Mouse (Mus musculus): ENCODE measurements around the gene Osbpl2.
A peak's percentile ranks its signal among the peaks of the same experiment; 100 is the strongest.

The Osbpl2 gene

GRCm38 (mm10) chr2:180105441-180106190 lies 13.5 kb upstream of the Osbpl2 start:
- DNase-seq (ENCODE audit: low spot score) = no peak

- no peak for DNase-seq (ENCODE audit: low spot score)
Measured at GRCm38 (mm10) chr2:180107081-180107480, 12.0 kb upstream of the Osbpl2 start.

DNA sequence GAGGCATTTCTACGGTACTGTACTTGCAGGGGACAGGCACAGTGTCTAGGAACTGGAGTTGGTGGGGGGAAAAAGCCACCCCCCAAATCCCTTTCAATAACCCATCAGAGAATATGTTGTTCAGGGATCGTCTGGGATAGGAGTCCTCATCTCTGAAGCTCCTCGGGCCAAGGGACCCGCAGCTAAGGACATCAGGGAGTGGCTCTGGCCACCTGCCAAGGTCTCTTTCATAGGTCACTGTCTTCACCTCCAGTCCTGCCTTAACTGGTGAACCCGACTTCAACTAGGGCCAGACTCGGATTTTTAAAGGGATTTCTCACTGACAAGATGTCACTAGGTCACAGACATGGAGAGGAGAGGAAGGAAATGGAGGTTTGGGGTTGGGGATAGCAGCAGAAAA lies 10.8 kb upstream of the Osbpl2 start:
- DNase-seq (ENCODE audit: low spot score) = no peak

DNA sequence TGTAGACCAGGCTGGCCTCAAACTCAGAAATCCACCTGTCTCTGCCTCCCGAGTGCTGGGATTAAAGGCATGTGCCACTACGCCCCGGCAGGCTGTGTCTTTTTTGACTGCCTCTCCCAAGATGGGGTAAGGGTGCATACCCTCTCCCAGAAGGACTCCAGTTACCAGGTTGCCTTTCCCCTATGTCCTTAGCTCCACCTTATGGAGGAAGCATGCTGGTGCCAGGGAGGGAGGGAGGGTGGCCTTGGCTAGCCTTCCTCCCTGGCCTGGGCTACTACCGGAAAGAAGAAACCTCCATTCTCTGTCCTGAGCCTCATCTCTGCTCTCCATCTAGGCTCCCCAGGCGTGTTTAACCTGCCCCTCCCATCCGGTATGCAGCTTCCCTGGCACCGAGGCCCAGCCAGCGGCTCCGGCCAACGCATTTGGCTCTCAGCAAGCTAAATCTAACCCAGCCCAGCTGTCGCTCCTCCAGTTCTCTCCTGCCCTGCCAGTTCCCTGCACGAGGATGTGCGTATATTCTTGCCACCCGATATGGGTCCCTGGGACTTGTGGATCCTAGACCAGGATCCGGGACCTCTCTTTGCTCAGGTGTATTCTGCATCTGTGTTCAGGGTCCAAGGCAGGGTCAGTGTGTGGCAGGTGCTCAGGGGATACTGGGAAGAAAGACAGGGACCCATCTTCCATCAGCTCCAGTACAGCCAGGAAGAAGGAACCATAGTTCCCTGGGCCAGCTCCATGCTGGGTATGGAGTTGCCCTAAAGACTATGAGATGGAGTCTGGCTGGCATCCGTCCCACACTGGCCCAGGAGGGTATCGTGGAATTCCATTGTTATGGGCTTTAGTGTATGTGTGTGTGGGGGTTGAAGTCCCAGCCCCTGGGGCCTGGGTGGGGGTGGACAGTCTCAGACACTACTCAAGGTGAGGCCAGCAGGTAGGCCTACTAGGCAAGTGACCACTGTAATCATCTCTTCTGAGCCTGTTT lies 4.9 kb upstream of the Osbpl2 start:
- DNase-seq (ENCODE audit: low spot score) = peak; percentile 82

DNA sequence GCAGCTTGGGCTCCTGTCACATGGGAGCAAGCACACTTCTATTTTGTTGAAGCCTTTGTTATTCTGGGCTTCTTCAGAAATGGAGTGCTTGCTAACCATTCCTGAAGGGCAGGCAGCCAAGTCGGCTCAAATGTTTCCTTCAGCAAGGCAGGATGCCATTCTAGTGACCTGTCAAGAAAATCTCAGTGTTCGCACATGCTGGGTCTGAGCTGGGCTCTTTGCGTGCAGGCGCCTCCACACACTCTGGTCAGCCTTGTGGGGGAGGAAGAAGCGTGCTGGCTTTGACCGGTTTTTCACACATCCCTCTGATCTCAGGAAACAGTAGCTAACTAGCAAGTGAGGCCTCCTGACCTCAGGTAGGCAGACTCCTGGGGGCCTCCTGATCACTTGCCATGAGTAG lies 3.8 kb upstream of the Osbpl2 start:
- DNase-seq (ENCODE audit: low spot score) = peak; percentile 81

DNA sequence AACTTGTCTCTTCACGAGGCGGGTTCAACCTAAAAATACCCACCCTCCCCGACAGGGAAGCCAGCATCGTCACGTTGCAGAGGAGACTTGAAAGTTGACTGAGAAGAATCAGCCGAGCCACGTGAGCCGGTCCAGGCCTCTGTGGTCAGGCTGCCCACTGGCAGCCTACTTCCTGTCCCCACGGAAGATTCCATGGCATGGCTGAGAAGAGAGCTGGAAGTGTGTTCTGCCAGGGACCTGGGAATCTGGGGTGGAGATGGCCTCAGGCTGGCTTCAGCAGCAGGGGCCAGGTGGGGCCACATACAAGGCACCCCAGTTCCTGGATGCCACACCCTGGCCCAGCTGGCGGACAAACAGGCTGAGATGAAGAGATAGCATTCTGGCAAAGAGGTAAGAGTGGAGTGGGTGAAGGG lies 3.0 kb upstream of the Osbpl2 start:
- peak; percentile 82 for DNase-seq (ENCODE audit: low spot score)

DNA sequence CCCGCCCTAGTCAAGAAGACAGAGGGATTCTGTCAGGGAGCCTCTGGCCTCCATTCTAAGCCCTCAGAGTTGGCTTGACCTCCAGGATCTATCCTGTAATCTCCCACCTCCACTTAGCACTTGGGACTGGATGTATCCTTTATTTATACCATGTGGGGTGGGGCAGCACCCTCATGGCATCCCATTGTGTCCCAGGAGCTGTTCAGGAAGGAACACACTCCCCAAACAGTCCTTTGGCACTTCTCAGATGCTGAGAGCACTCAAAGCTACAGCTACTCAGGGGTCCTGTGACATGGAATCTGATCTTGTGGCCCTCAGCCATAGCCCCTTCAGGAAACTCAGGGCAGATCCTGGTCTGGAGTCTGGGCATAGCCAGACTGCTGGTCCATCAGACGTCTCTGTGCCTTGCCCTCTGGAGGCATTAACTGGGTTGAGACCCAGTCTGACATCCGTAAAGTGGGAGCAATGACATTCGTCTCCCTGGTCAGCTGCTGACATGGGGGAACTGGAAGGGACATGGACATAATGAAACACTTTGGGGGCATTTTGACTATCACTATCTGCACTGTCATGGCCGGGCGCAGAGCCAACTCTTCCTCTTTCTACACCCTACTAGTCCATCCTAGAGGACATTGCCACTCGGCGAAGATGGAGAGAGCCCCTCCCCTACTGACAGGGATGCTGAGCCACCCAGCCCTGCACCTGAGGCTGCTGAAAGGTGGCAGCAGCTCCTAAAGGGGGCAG lies 2.2 kb upstream of the Osbpl2 start:
- no peak for DNase-seq (ENCODE audit: low spot score)

GRCm38 (mm10) chr2:180117485-180118194 lies 1.5 kb upstream of the Osbpl2 start:
- DNase-seq (ENCODE audit: low spot score) = peak; percentile 33

DNA sequence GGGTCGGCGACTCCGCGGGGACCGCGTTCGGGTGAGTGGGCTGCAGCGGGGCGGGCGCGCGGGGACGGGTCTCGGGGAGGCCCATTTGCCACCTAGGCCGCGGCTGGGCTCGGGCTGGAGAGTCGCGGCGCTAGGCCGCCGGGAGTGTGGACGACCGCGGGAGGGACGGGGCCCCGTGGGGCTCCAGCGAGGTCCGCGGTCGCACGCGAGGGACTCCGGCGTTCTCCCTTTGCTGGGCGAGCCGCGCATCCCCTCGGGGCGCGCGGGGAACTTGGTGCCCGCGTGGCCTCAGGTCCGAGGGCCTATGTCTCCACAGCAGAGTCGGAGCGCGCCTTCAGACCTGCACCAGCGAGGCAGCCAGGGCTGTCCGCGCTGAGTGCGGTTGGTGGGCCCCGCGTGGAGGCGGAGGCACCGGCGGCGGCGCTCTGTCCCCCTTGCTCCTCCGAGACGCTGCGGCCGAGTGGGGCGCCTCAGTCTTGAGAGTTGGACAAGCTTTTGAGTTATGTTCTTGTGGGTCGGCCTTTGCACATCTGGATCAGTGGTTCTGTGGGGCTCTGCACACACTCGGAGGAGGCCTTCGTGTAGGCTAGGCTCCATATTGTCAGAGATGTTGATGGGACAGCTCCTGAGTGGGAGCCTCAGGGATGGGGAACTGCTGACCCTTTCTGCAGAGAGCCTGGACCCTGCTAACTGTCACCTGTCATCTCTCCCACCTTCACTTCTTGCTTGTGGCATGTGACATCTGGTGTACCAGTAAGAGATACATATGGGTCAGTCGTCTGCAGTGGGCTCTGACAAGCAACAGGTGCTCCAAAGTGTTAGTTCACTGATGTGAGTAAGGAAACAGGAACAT lies 559 bp downstream of the Osbpl2 start:
- DNase-seq (ENCODE audit: low spot score) = peak; percentile 29

- DNase-seq (ENCODE audit: low spot score) = no peak
Measured at GRCm38 (mm10) chr2:180120292-180120761, 1.2 kb downstream of the Osbpl2 start.

DNA sequence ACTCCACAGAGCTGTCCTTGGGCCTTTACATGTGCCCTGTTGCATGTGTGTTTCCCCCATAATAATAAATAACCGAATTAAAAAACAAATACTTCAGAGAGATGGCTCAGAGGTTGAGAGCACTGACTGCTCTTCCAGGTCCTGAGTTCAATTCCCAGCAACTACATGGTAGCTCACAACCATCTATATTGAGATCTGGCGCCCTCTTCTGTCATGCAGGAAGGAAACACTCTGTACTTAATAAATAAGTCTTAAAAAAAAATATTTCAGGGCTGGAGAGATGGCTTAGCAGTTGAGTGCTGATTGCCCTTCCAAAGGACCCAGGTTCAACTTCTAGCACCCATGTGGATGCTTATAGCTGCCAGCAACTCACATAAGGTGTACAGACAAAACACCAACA lies 5.1 kb downstream of the Osbpl2 start:
- no peak for DNase-seq (ENCODE audit: low spot score)

- peak; percentile 54 for DNase-seq (ENCODE audit: low spot score)
Measured at GRCm38 (mm10) chr2:180126195-180126594, 7.1 kb downstream of the Osbpl2 start.

DNA sequence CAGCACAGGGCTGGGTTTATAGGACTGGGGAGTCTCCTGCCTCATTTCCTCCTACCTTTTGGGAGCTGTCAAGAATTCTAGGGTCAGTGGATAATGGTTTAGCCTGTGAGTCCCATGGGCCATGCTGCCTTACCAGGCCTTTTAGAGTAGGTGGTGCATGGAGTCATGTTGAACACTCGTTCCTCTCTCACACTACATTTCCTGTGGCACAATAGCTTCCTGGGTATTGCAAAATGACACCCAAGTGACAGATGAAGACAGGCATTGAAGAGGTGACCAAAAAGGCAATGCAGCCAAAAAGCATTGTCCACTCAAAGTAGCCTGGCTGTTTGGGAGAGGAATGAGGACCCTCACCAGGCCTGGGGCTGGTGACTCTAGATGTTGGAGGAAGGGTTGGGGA lies 8.6 kb downstream of the Osbpl2 start:
- no peak for DNase-seq (ENCODE audit: low spot score)

DNA sequence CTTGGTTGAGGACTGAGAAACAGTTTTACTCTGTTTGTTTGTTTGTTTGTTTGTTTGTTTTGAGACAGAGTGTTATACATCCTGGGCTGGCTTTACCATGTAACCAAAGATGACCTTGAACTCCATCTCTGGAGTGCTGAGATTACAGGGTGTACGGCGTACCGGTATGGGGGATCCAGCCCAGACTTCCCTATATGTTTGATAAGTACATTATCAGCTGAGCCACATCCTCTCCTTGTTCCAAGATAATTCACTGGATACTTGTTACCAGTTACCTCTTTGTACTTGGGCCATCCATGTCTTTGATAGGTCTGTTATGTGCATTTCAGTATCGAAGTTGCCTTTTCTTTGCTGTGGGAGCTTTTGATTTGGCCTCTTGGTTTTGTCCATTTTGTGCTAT lies 14.1 kb downstream of the Osbpl2 start:
- DNase-seq (ENCODE audit: low spot score) = no peak

- DNase-seq (ENCODE audit: low spot score) = no peak
Measured at GRCm38 (mm10) chr2:180133911-180134310, 14.8 kb downstream of the Osbpl2 start.

GRCm38 (mm10) chr2:180135414-180135813 lies 16.3 kb downstream of the Osbpl2 start:
- no peak for DNase-seq (ENCODE audit: low spot score)

- no peak for DNase-seq (ENCODE audit: low spot score)
Measured at GRCm38 (mm10) chr2:180146091-180146490, 27.0 kb downstream of the Osbpl2 start.

DNA sequence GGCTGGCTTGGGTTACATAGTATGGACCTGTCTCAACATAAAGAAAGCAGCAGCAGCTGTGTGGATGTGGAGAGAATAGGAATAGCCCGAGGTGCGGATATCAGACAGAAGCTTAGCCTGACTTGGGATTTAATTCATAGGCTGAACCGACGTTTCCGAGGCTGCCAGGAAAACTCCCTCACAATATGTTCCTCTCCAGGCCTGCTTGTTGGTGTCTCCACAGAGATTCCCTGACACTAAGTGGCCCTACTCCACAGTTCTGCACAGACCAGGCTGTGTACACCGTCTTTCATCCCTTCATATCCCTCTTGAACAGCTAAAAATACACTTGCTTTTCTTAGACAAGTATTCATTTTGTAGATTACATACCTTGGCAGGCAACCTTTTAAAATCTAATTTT lies 28.3 kb downstream of the Osbpl2 start:
- DNase-seq (ENCODE audit: low spot score) = no peak

- no peak for DNase-seq (ENCODE audit: low spot score)
Measured at GRCm38 (mm10) chr2:180148551-180148950, 29.4 kb downstream of the Osbpl2 start.

GRCm38 (mm10) chr2:180154796-180155195 lies 35.7 kb downstream of the Osbpl2 start:
- no peak for DNase-seq (ENCODE audit: low spot score)

- DNase-seq (ENCODE audit: low spot score) = no peak
Measured at GRCm38 (mm10) chr2:180158627-180159026, 39.5 kb downstream of the Osbpl2 start.

Data from urinary bladder, postnatal 14 days (tissue).